Mouse (Mus musculus): ENCODE data around the gene Cdc42ep2. TPM values are rescaled to one million over a fixed set of nuclear protein-coding genes. Genes with fewer than 3 reads are reported as not detected.

The Cdc42ep2 gene
- 0.10 and 0.20 TPM in 2 replicates for polyA plus RNA-seq (2012)

GRCm38 (mm10) chr19:5924713-5925093 is at the start of gene Cdc42ep2:
Cdc42ep2 (minus strand) TSS chr19:5924816.

DNA sequence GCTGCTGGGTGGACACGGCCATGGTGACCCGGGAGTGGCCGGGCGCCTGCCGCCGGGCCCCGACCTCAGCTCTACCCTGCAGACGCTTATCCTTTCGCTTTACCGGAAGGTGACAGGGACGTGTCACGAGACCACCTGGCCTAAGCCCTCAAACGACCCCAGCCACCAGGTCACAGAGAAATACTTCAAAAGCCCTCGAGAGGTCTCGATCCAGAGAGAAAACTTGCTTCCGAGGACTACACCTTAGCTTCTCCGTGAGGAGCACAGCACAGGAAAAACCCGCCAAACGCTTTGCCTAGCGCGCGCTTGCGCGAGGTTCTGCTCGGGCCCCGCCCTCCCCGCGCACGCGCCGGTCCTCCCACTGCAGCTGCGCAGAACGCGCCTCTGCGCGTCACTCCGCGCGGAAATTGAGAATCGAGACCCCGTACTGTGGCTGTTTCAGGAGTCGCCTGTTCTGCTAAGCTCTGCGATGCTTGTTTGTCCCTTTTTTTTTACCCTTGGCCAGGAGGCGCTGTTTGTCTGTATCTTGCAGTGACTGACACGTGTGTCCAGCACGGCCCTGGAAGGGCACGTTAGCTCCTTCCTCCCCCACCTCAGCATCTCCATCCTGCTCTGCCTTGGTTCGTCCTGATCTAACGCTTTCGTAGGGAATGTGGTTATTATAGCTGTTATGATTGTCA is 39.4 kb upstream of the Cdc42ep2 start, which contains the start of gene Pola2:
TSS of gene Pola2 (minus strand) at position 320 of the 680 bp plus-strand sequence.

DNA sequence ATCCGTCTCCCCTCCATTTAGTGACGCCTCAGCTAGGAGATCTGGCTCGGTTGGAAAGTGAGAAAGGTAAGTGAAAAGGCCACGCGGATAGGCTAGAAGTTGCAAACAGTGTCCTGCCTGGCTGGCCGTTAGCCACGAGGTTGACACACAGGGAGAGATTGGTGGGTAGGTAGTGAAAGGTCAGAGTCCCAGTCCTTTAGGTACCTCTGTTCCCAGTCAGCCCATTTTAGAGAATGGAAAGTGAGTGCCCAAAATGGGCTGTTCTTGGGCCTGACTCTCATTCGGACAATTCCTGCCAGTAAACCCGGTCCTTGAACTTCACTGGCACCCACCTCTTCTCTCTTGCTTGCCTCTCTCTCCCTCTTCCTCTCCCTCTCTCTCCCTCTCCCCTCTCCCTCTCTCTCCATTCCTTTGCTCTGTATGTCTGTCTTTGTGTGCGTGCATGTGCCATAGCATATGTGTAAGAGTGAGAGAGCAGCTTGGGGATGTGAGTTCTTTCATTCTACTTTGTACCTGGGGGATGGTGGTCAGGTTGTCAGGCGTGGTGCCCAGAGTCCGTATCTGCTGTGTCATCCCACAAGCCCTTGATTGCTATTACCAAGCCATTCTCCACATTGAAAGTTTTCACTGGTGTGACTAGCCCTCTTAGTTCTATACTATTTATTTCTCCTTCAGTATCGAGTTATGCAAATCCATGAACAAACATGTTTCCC is 11.5 kb downstream of the Cdc42ep2 start, which contains the start of gene Dpf2:
TSS of gene Dpf2 (minus strand) at position 4 of the 713 bp plus-strand sequence.

GRCm38 (mm10) chr19:5894002-5894678 is 30.5 kb downstream of the Cdc42ep2 start, which contains the start of gene Tigd3:
Tigd3 (minus strand) TSS chr19:5894149.

DNA sequence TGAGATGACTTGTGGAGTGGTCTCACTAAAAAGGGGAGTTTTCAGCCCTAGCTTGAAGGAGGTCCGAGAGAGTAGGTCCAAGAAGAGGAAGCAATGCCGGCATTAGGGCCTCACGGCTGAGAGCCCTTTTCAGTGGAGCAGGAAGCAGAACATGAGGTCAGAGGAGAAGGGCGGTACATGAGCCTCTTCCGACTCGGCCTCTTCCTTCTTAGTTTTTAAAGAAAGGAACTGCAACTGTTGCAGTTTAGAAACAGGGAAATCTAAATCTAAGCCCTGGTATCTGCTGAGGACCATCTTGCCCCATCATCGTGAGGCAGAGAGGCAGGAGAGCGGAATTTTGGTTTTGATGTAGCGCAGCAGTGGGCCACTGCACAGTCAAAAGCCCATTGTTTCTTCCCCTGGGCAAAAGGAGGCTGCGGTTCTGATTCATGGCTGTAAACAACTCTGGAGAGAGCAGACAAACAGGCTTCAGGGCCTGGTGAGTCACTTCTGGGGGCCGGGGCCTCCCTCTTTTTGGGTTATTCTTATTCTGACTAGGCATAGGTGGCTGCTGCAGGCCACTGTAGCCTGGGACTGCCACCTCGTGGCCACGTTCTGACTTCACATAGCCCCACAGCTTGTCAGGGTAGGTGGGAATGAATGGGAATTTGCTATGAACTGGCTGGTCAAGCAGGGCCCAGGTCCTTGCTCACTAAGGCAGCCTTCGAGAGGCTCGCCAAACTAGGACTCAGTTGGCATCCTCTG is 46.8 kb downstream of the Cdc42ep2 start, which contains the start of gene Slc25a45:
TSS of gene Slc25a45 (plus strand) at position 191 of the 744 bp plus-strand sequence.

DNA sequence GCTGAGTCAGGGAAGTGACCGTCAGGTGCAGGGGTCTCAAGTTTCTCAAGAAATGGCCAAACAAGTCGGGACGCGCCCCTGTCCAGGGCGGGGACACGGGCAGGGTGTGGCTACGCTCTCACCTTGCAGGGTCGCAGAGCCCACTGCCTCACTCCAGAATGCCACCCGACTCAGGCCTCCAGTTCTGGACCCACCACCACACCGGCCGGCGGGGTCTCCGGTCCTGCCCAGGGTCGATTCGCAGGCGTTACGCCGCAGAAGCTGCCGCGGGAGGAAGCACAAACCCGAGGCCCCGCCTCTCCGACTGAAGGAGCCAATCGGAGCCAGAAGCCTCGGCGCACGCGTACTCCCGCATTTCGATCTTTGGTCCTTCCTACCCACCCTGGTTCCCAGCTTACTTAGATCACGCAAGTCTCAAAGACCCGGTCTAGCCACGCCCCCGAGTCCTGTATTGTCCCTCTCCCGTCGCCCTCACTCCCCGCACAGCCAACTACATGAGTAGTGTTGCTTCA is 49.6 kb downstream of the Cdc42ep2 start, which contains the start of gene Frmd8:
TSS of gene Frmd8 (minus strand) at position 306 of the 512 bp plus-strand sequence.

Other genes with a start within 250 kb of the Cdc42ep2 start
- 229 and 246 TPM in 2 replicates for gene Map3k11, start 236.1 kb downstream of the Cdc42ep2 start, polyA plus RNA-seq (2012)
- gene Pcnx3, start 235.9 kb downstream of the Cdc42ep2 start, polyA plus RNA-seq (2012), result 233 and 270 TPM in 2 replicates
- 0.37 and 0.54 TPM in 2 replicates for gene Kcnk7, start 220.4 kb downstream of the Cdc42ep2 start, polyA plus RNA-seq (2012)
- gene Ehbp1l1, start 198.5 kb downstream of the Cdc42ep2 start, polyA plus RNA-seq (2012), result 87.7 and 93.6 TPM in 2 replicates
- gene Fam89b, start 195.2 kb downstream of the Cdc42ep2 start, polyA plus RNA-seq (2012), result 138 and 143 TPM in 2 replicates
- gene Ltbp3, start 183.9 kb downstream of the Cdc42ep2 start, polyA plus RNA-seq (2012), result 47.2 and 67.1 TPM in 2 replicates
- 78.1 and 93.1 TPM in 2 replicates for gene Scyl1, start 153.4 kb downstream of the Cdc42ep2 start, polyA plus RNA-seq (2012)
- 27.8 and 28.3 TPM in 2 replicates for gene Frmd8, start 49.5 kb downstream of the Cdc42ep2 start, polyA plus RNA-seq (2012)
- 8.4 and 9.5 TPM in 2 replicates for gene Slc25a45, start 47.0 kb downstream of the Cdc42ep2 start, polyA plus RNA-seq (2012)
- 0.84 and 1.3 TPM in 2 replicates for gene Tigd3, start 30.7 kb downstream of the Cdc42ep2 start, polyA plus RNA-seq (2012)
- 48.2 and 61.9 TPM in 2 replicates for gene Dpf2, start 11.8 kb downstream of the Cdc42ep2 start, polyA plus RNA-seq (2012)
- gene Pola2, start 39.4 kb upstream of the Cdc42ep2 start, polyA plus RNA-seq (2012), result 41.2 and 48.3 TPM in 2 replicates
- not detected in 2 replicates for gene Slc22a20, start 61.3 kb upstream of the Cdc42ep2 start, polyA plus RNA-seq (2012)
- 105 and 106 TPM in 2 replicates for gene Capn1, start 91.1 kb upstream of the Cdc42ep2 start, polyA plus RNA-seq (2012)
- gene Syvn1, start 121.8 kb upstream of the Cdc42ep2 start, polyA plus RNA-seq (2012), result 167 and 179 TPM in 2 replicates
- 22.3 and 22.4 TPM in 2 replicates for gene Mrpl49, start 133.0 kb upstream of the Cdc42ep2 start, polyA plus RNA-seq (2012)
- 4,552 and 5,111 TPM in 2 replicates for gene Fau, start 133.0 kb upstream of the Cdc42ep2 start, polyA plus RNA-seq (2012)
- 62.2 and 69.2 TPM in 2 replicates for gene Znhit2, start 136.4 kb upstream of the Cdc42ep2 start, polyA plus RNA-seq (2012)
- gene Tm7sf2, start 143.6 kb upstream of the Cdc42ep2 start, polyA plus RNA-seq (2012), result 10.4 and 10.7 TPM in 2 replicates
- 42.3 and 58.6 TPM in 2 replicates for gene Vps51, start 152.4 kb upstream of the Cdc42ep2 start, polyA plus RNA-seq (2012)
- not detected in 2 replicates for gene Tmem262, start 155.2 kb upstream of the Cdc42ep2 start, polyA plus RNA-seq (2012)
- 0.47 and 1.4 TPM in 2 replicates for gene Gm28374, start 157.4 kb upstream of the Cdc42ep2 start, polyA plus RNA-seq (2012)
- 69.2 and 77.1 TPM in 2 replicates for gene Zfpl1, start 160.1 kb upstream of the Cdc42ep2 start, polyA plus RNA-seq (2012)
- 10.9 and 13.6 TPM in 2 replicates for gene Cdca5, start 160.2 kb upstream of the Cdc42ep2 start, polyA plus RNA-seq (2012)
- 2.3 and 3.3 TPM in 2 replicates for gene AC131692.1, start 169.6 kb upstream of the Cdc42ep2 start, polyA plus RNA-seq (2012)
- 0.07 and 0.37 TPM in 2 replicates for gene Naaladl1, start 181.0 kb upstream of the Cdc42ep2 start, polyA plus RNA-seq (2012)
- 57.7 and 61.3 TPM in 2 replicates for gene Sac3d1, start 193.8 kb upstream of the Cdc42ep2 start, polyA plus RNA-seq (2012)
- gene Snx15, start 203.5 kb upstream of the Cdc42ep2 start, polyA plus RNA-seq (2012), result 117 and 133 TPM in 2 replicates
- 0.92 and 1.5 TPM in 2 replicates for gene Batf2, start 216.2 kb upstream of the Cdc42ep2 start, polyA plus RNA-seq (2012)
- gene Arl2, start 216.7 kb upstream of the Cdc42ep2 start, polyA plus RNA-seq (2012), result 54.7 and 67.6 TPM in 2 replicates